Mouse (Mus musculus): Measurements from ENCODE around the gene Casp7. TPM values are rescaled to one million over a fixed set of nuclear protein-coding genes. Genes with fewer than 3 reads are reported as not detected.

Gene Casp7
- total and polyA plus RNA-seq, 3 experiments, result 69.4 to 70.4 TPM; not detected in 1

DNA sequence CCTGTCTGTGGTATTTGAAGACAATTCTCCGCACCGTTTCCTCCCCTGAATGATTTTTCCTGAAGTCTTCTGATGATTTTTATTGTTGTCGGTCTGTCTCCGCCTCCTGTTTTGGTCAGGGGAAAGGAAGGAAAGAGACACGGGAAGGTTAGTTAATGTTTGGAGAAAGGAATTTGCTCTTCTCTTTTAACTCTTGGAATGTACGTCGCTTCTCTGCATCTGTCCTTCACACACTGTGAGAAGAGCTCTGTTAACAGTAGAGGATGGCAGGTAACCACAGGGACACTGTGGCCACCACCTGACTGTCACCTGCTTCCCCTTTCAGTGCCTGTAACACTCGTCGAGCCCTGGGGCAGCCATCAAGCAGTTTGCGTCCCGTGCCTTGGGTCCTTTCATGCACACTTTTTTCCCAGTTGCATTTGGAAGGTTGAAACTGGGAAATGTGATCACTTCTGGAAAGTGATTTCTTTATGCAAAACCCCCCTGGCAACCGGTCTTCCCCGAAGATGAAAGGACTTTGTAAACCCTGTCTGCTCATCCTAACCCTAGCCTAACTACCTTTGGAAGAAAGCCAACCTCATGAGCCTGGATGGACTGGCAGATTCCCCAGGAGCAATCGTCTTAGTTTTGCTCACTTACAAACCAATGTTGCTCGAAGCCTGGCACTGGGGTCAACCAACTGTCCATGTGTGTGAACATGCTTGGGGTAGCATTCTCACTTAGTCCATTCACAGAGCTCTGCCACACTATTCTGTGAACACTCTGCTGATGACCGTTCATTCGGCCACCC, 27.9 kb downstream of the Casp7 start:
- Histone ChIP-seq H3K4me1 (ENCODE audit: control insufficient read depth in 1 of 2, insufficient read depth in 2 of 2, low read length in 2 of 2) (no peaks in the 10 kb centered on the region), H3K4me3 (ENCODE audit: control insufficient read depth in 1 of 2, insufficient read depth in 1 of 2, low read depth in 2 of 2, low read length in 2 of 2) (no peak overlapping the region), H3K27ac (ENCODE audit: control insufficient read depth, low read depth, low read length) (no peak overlapping the region), H3K36me3 (ENCODE audit: control insufficient read depth in 1 of 2, insufficient read depth in 2 of 2, low read length in 2 of 2) (peaks cover 0 to 8% of the 10 kb centered on the region in 2 experiments; a peak in 1 of 4 replicates), H3K79me2 (ENCODE audit: control insufficient read depth, insufficient read depth, low read length, poor library complexity) (no peaks in the 10 kb centered on the region), H3K27me3 (ENCODE audit: control insufficient read depth in 1 of 2, insufficient read depth in 2 of 2, low read length in 2 of 2) (no peaks in the 10 kb centered on the region), H3K9me3 (replicated peaks; ENCODE audit: insufficient read depth, low read length) (no peaks in the 10 kb centered on the region), H3K9ac (ENCODE audit: control insufficient read depth, low read depth, low read length, poor library complexity, severe bottlenecking) (no peak overlapping the region)
- no peak for DNase-seq (ENCODE audit: low read depth, low spot score)
- TF ChIP-seq SIN3A (IDR thresholded peaks at IDR 0.05; ENCODE audit: low read length) (no peak), EP300 (IDR thresholded peaks at IDR 0.05; ENCODE audit: low read depth in 1 of 2, low read length in 2 of 2) (no peak), MYB (IDR thresholded peaks at IDR 0.05; ENCODE audit: low read depth, low read length) (no peak), ETS1 (IDR thresholded peaks at IDR 0.05; ENCODE audit: low read depth, low read length) (no peak)

DNA sequence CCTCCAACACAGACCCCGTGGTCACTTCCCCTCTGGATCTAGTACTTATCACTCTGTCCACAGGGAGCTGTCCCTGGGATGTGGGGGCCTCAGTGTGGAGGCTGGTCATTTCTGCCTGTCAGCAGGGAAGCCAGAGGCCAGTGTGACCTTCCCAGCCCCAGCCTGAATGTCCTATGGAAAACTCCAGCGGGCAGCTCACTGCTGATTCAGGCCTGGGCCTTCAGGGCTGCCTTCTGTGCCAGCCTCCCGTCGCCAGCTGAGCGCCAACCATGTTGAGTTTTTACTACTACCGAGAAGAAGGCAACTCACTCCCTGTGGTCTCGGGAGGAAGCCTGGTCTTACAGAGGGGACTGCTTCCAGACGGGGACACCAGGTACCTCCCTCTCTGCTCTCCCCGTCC, 28.6 kb downstream of the Casp7 start:
- TF ChIP-seq TCF12 (IDR thresholded peaks at IDR 0.05; ENCODE audit: low read depth, low read length) (no peak), NELFE (IDR thresholded peaks at IDR 0.05; ENCODE audit: low read depth, low read length) (no peak), E2F4 (IDR thresholded peaks at IDR 0.05; ENCODE audit: borderline replicate concordance, low read depth, low read length) (no peak), ELF1 (IDR thresholded peaks at IDR 0.05; ENCODE audit: low read depth, low read length) (no peak)
- peaks cover 0 to 8% of the 10 kb centered on the region in 2 experiments; a peak in 1 of 4 replicates for H3K36me3 ChIP-seq (ENCODE audit: control insufficient read depth in 1 of 2, insufficient read depth in 2 of 2, low read length in 2 of 2)

DNA sequence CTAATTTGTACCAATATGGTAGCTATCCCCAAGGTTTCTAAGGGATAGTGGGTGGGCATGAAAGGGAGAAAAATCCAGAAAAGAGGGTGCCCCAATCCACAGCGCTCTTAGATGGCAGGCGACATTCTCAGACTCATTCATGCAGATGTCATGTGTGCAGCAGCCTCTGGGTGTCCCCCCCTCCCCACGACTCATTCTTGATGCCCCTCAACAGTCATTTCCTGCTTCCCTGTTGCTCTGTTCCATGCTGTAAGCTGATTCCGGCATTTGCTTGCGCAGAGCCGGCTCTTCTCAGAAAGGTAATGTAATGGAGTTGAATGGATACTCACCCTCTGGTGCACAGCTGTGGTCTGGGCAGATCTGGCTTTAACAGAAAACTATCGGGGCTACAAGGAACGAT, 33.4 kb downstream of the Casp7 start:
- Histone ChIP-seq H3K4me3 (ENCODE audit: control insufficient read depth in 1 of 2, insufficient read depth in 1 of 2, low read depth in 2 of 2, low read length in 2 of 2) (no peak overlapping the region), H3K36me3 (ENCODE audit: control insufficient read depth in 1 of 2, insufficient read depth in 2 of 2, low read length in 2 of 2) (peaks cover 0 to 8% of the 10 kb centered on the region in 2 experiments; a peak in 2 of 4 replicates), H3K27me3 (ENCODE audit: control insufficient read depth in 1 of 2, insufficient read depth in 2 of 2, low read length in 2 of 2) (no peaks in the 10 kb centered on the region), H3K27ac (ENCODE audit: control insufficient read depth, low read depth, low read length) (no peak overlapping the region), H3K4me1 (ENCODE audit: control insufficient read depth in 1 of 2, insufficient read depth in 2 of 2, low read length in 2 of 2) (no peaks in the 10 kb centered on the region), H3K79me2 (ENCODE audit: control insufficient read depth, insufficient read depth, low read length, poor library complexity) (no peaks in the 10 kb centered on the region), H3K9me3 (replicated peaks; ENCODE audit: insufficient read depth, low read length) (no peaks in the 10 kb centered on the region), H3K9ac (ENCODE audit: control insufficient read depth, low read depth, low read length, poor library complexity, severe bottlenecking) (no peak overlapping the region)
- peak; percentile 50 for TF ChIP-seq RAD21 (IDR thresholded peaks at IDR 0.05; ENCODE audit: low read depth, low read length)
- TF ChIP-seq CTCF (IDR thresholded peaks at IDR 0.05 in 2 of 3, conservative IDR thresholded peaks at IDR 0.05 in 1 of 3; ENCODE audit: control insufficient read depth in 1 of 3, insufficient read depth in 1 of 3, low read depth in 2 of 3, low read length in 3 of 3, poor library complexity in 1 of 3, severe bottlenecking in 1 of 3), result peak; percentile 11 to 44 (median 37); a peak in 4 of 6 replicates
- no peak for TF ChIP-seq SIN3A (IDR thresholded peaks at IDR 0.05; ENCODE audit: low read length)
- TF ChIP-seq ZC3H11A (IDR thresholded peaks at IDR 0.05; ENCODE audit: low read depth, low read length), result 0 out of 2 replicates have a peak, but pooled peaks have one; percentile 2
- no peak for TF ChIP-seq EP300 (IDR thresholded peaks at IDR 0.05; ENCODE audit: low read depth in 1 of 2, low read length in 2 of 2)
- TF ChIP-seq SMC3 (IDR thresholded peaks at IDR 0.05; ENCODE audit: low read depth, low read length), result peak; percentile 44
- peak; percentile 28 for DNase-seq (ENCODE audit: low read depth, low spot score)

More for the DNA sequence above, 28.6 kb downstream of the Casp7 start:
- Histone ChIP-seq H3K79me2 (ENCODE audit: control insufficient read depth, insufficient read depth, low read length, poor library complexity) (no peaks in the 10 kb centered on the region), H3K4me3 (ENCODE audit: control insufficient read depth in 1 of 2, insufficient read depth in 1 of 2, low read depth in 2 of 2, low read length in 2 of 2) (no peak overlapping the region), H3K9ac (ENCODE audit: control insufficient read depth, low read depth, low read length, poor library complexity, severe bottlenecking) (no peak overlapping the region), H3K27me3 (ENCODE audit: control insufficient read depth in 1 of 2, insufficient read depth in 2 of 2, low read length in 2 of 2) (no peaks in the 10 kb centered on the region), H3K4me1 (ENCODE audit: control insufficient read depth in 1 of 2, insufficient read depth in 2 of 2, low read length in 2 of 2) (no peaks in the 10 kb centered on the region), H3K27ac (ENCODE audit: control insufficient read depth, low read depth, low read length) (no peak overlapping the region), H3K9me3 (replicated peaks; ENCODE audit: insufficient read depth, low read length) (no peaks in the 10 kb centered on the region)
- no peak for DNase-seq (ENCODE audit: low read depth, low spot score)
